Mouse (Mus musculus) colon, adult 2 months (tissue): ENCODE measurements around the gene Stat4. TPM values are rescaled to one million over a fixed set of nuclear protein-coding genes. Genes with fewer than 3 reads are reported as not detected.

Experiments used
- polyA plus RNA-seq: library from polyadenylated mRNA; depleted of rRNA; stranded (reverse); fragments of >200 nt; gene quantifications from 2 replicates; pipeline ENCODE4 v1.2.3, GENCODE M21; 2012; rRNA removed

Stat4 gene
- 0.13 and 0.29 TPM in 2 replicates for polyA plus RNA-seq

DNA sequence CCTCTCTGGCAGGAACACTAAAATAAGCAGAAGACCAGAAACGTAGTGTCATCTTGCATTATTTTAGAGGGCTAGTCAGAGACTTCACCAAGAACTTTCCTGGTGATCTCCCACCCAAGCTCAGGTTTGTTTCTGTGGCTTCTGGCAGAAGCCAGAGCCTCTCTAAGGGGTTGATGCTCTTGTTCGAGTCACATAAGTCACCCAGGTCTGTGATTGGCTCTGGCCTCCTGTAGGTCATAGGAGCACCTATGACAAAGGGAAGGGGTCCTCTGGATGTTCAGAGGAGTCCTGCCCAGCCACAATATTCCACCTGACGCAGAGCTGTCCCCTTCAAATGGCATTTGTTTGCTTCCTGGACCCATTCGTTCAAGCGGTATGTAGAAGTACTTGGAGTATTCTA, at the start of gene Stat4:
TSS of gene Stat4 (plus strand) at position 301 of the 400 bp plus-strand sequence.

GRCm38 (mm10) chr1:52118860-52119591, 132.1 kb downstream of the Stat4 start, which contains the start of gene Stat1:
Gene Stat1, plus strand, starts transcription at chr1:52119440.

Other genes starting within 250 kb of the Stat4 start
- gene Myo1b, start 71.1 kb upstream of the Stat4 start, polyA plus RNA-seq: 5.3 and 6.4 TPM in 2 replicates
- gene Stat1, start 132.3 kb downstream of the Stat4 start, polyA plus RNA-seq: 22.0 and 37.6 TPM in 2 replicates
- 12.4 and 17.3 TPM in 2 replicates for gene Gls, start 246.1 kb downstream of the Stat4 start, polyA plus RNA-seq